Mouse (Mus musculus) small intestine, adult 2 months (tissue): ENCODE data around the gene Gmpr.

Experiments
- CTCF ChIP-seq: fragments of 200-500 bp; IDR thresholded peaks from 2 replicates; pipeline ENCODE4 v1.5.1; 2012; ENCODE audit warnings: low read depth, mild to moderate bottlenecking, control low read depth, inconsistent platforms, low read length, moderate library complexity, mixed read lengths; ENCODE audit not compliant: insufficient replicate concordance, insufficient read length; ENCODE audit errors: extremely low read depth
- POLR2A ChIP-seq: fragments of 200-500 bp; IDR thresholded peaks from 2 replicates; pipeline ENCODE4 v1.6.1; 2012; ENCODE audit warnings: low read depth, mild to moderate bottlenecking, control low read depth, inconsistent platforms, low read length, moderate library complexity

DNA sequence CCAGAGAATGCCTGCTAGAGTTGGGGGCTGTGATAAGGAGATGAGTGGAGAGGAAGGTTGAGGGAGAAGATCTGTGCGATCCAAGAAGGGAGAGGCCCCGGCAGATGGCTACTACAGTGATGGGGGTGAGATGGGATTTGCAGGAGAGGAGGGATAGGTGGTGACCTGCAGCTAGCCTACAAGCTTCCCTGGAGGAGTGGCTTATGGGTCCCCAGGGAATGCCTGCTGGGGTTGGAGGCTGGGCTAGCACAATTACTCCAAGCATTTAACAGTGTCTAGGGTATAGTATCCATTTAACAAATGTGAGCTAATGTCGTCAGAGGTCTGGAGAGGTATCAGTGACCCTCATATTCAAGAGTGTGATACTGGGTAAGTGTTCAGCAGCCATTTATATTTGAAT lies 7.9 kb upstream of the Gmpr start:
- TF ChIP-seq POLR2A, result no peak
- no peak for TF ChIP-seq CTCF
